2 mouse cellular contexts compared by ENCODE assay signal in the genomic region with DNA sequence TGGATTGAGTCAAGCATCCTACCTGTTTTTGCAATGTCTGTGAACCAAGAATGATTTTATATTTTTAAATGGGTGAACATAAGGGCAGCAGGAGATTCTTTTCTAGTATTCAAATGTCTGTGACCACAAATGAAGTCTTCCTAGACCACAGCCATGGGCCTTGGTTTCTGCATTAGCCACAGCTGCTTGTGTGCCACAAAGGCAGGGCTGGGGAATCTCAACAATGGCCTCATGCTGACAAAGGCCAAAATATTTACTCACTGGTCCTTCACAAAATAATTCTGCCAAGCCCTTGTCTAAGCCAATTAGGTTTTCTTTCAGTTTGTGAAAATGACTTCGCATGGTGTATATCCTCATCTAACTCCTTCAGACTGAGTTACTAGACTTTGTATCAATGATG.
TF ChIP-seq lines count a peak whose summit lies in the region.

No protein-coding gene starts in this region.

TF ChIP-seq in MEL, 35 proteins besides CTCF, POLR2A, EP300 and RAD21 (continued from another document):
- TF ChIP-seq GATA1 (IDR thresholded peaks at IDR 0.05; ENCODE audit: low read depth, low read length) = no peak
- no peak for TF ChIP-seq KAT2A (conservative IDR thresholded peaks at IDR 0.05; ENCODE audit: low read depth, low read length)
- TF ChIP-seq JUND (IDR thresholded peaks at IDR 0.05; ENCODE audit: low read depth, low read length) = no peak
- TF ChIP-seq MYB (IDR thresholded peaks at IDR 0.05; ENCODE audit: low read depth, low read length) = no peak
- TF ChIP-seq SIN3A (IDR thresholded peaks at IDR 0.05; ENCODE audit: low read length) = no peak
- no peak for TF ChIP-seq GABPA (IDR thresholded peaks at IDR 0.05; ENCODE audit: low read depth, low read length)
TF ChIP-seq in MEL: peak in this region for 0.

TF ChIP-seq in myocyte, 11 proteins besides CTCF, POLR2A, EP300 and RAD21 (continued from another document):
- no peak for TF ChIP-seq CEBPB (IDR thresholded peaks at IDR 0.05; ENCODE audit: insufficient read depth, poor library complexity, severe bottlenecking)
